In the genomic region with DNA sequence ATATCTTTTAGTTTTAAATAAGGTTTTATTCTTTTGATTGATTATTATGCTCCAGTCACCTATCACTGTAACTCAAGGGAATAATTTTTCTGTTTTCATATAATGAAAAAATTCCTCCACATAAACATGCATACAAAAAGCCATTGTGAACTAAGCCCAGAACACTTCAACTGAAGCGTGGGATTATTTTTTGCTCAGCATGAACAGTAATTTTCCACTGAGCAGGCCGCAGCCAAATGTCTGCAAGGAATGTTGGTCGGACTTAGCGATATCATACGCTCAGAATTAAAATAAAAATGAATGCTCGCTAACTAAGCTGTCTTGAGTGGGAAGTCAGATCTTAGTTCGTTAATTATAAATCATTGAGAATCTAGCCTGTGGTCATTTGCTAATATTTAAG, we compare ENCODE assay signal across 27 mouse cellular contexts.
A peak's percentile ranks its signal among the peaks of the same experiment; 100 is the strongest.
DNase-seq lines count a peak whose midpoint lies in the region; TF ChIP-seq lines count a peak whose summit lies in the region.
"Had no signal": no experiment of that assay in that cellular context is flagged by ENCODE, and none has a peak within 500 bp of the region (broad histone marks: within the 10 kb centered on the region; RNA-seq: fewer than 3 reads in every experiment).

No protein-coding gene starts in this region.

- intact Hi-C loops in gastrocnemius, adult 2 months (cut with DNase I), result no loop called here

- no peaks in the 10 kb centered on the region for H3K27me3 ChIP-seq in cerebellum, adult 2 months (ENCODE audit: control insufficient read depth, insufficient read depth, low read length)
- H3K27me3 ChIP-seq: CH12.LX; embryonic facial prominence, embryonic 13.5 days; forebrain, embryonic 12.5 days; heart, embryonic 13.5 days; limb, embryonic 12.5 days; liver, embryonic 12.5 days; midbrain, embryonic 12.5 days; neural tube, embryonic 13.5 days; stomach, embryonic 15.5 days had no signal

- 20% methylated on average over 7 of the region's 7 CpGs for WGBS in cerebellum, adult 2 months

- peaks cover 4% of the 10 kb centered on the region; the same call in 1 of the 2 replicates for H3K4me1 ChIP-seq in cerebellum, adult 2 months (ENCODE audit: control insufficient read depth, insufficient read depth, low read length)
- H3K4me1 ChIP-seq: liver, embryonic 12.5 days; stomach, embryonic 15.5 days had no signal

- H3K4me3 ChIP-seq in cerebellum, adult 2 months (replicated peaks; ENCODE audit: insufficient read depth, low read depth, low read length), result no peak overlapping the region
- no peak overlapping the region for H3K4me3 ChIP-seq in gastrocnemius, adult 2 months
- H3K4me3 ChIP-seq: embryonic facial prominence, embryonic 13.5 days; erythroblast, embryonic 14.5 days; forebrain, embryonic 12.5 days; heart, embryonic 13.5 days; limb, embryonic 12.5 days; liver, embryonic 12.5 days; midbrain, embryonic 12.5 days; neural tube, embryonic 13.5 days; stomach, embryonic 15.5 days had no signal

- no peak for TF ChIP-seq POLR2A in cerebellum, adult 2 months (IDR thresholded peaks at IDR 0.05; ENCODE audit: borderline replicate concordance, insufficient read depth, low read length)

- no peak overlapping the region for H3K27ac ChIP-seq in cerebellum, adult 2 months (ENCODE audit: insufficient read depth, low read length)
- H3K27ac ChIP-seq in gastrocnemius, adult 2 months, result peak overlapping the region; percentile 56
- H3K27ac ChIP-seq: embryonic facial prominence, embryonic 13.5 days; forebrain, embryonic 12.5 days; heart, embryonic 13.5 days; limb, embryonic 12.5 days; liver, embryonic 12.5 days; midbrain, embryonic 12.5 days; neural tube, embryonic 13.5 days; stomach, embryonic 15.5 days had no signal

- TF ChIP-seq CTCF in cerebellum, adult 2 months (IDR thresholded peaks at IDR 0.05; ENCODE audit: borderline replicate concordance, insufficient read depth, low read depth, low read length), result no peak
- no peak for TF ChIP-seq CTCF in gastrocnemius, adult 2 months (IDR thresholded peaks at IDR 0.05)

- DNase-seq in cerebellum, adult 2 months, result peak; percentile 27 to 62
- no peak for DNase-seq in cerebellum, adult 8-10 months
- no peak for DNase-seq in gastrocnemius, adult 2 months
- DNase-seq in gastrocnemius, adult 8-10 months (ENCODE audit: low spot score in 2 of 2), result no peak
- DNase-seq in layer of hippocampus, adult 18-20 months (ENCODE audit: low spot score in 2 of 2), result peak; percentile 30 to 71
- DNase-seq in layer of hippocampus, adult 9-10 months (ENCODE audit: low spot score), result no peak
- DNase-seq in Muller cell, postnatal 12 days (ENCODE audit: inconsistent ontology term), result peak; percentile 85
- DNase-seq in spleen, postnatal 4 days (ENCODE audit: low spot score in 2 of 2), result no peak
- DNase-seq: adrenal gland, adult 8-10 months; cerebellum, adult 11 months; embryo, embryonic 11 days; heart, postnatal 10 days; kidney, adult 18-20 months; kidney, postnatal 36 days; liver, postnatal 0 days; lung, postnatal 36 days; right cerebral cortex, postnatal 14 days had no signal

Comparison
In these comparisons a context has a peak if more than half of its experiments do, and no peak if none do; other contexts are left out.
1. DNase-seq: peak in cerebellum, adult 2 months (2 of 2), layer of hippocampus, adult 18-20 months (2 of 2) and Muller cell, postnatal 12 days (single experiment); none in cerebellum, adult 8-10 months (single experiment), gastrocnemius, adult 2 months (single experiment), gastrocnemius, adult 8-10 months (0 of 2), layer of hippocampus, adult 9-10 months (single experiment) and spleen, postnatal 4 days (0 of 2).